Mouse (Mus musculus): ENCODE measurements around the gene Top3a. TPM values are rescaled to one million over a fixed set of nuclear protein-coding genes. Genes with fewer than 3 reads are reported as not detected.

Gene Top3a
- polyA plus RNA-seq, 1 experiment from 2014 or later = 8.2 TPM

DNA sequence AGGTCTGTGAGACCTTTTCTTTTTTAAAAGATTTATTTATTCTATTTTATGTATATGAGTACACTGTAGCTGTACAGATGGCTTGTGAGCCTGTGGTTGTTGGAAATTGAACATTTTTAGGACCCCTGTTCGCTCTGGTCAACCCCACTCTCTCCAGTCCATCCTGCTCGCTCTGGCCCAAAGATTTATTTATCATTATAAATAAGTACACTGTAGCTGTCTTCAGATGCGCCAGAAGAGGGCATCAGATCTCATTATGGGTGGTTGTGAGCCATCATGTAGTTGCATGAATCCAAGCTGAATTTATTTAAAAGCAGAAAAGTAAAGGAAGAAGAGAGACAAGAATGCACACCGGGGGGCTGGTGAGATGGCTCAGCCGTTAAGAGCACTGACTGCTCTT lies 42.0 kb downstream of the Top3a start:
- H3K36me3 ChIP-seq (ENCODE audit: insufficient read depth, low read length) = peaks cover 19% of the 10 kb centered on the region
- no peak overlapping the region for H3K4me3 ChIP-seq (replicated peaks; ENCODE audit: low read depth, low read length)
- no peak for DNase-seq (ENCODE audit: low spot score)
- H3K27ac ChIP-seq = no peak overlapping the region
- H3K9me3 ChIP-seq (replicated peaks; ENCODE audit: low read length) = no peaks in the 10 kb centered on the region
- no peak for ATAC-seq (replicated peaks; ENCODE audit: low FRiP score, low read depth)
- no peak overlapping the region for H3K4me2 ChIP-seq (ENCODE audit: low read length)
- no peaks in the 10 kb centered on the region for H3K27me3 ChIP-seq (ENCODE audit: insufficient read depth, low read length)
- H3K4me1 ChIP-seq (replicated peaks; ENCODE audit: insufficient read depth, low read length) = no peaks in the 10 kb centered on the region
- no peak overlapping the region for H3K9ac ChIP-seq (ENCODE audit: low read depth, low read length)
- peak; percentile 45 for TF ChIP-seq CTCF (IDR thresholded peaks at IDR 0.05; ENCODE audit: low read depth)
- WGBS = 72% methylated on average over 5 of the region's 5 CpGs

DNA sequence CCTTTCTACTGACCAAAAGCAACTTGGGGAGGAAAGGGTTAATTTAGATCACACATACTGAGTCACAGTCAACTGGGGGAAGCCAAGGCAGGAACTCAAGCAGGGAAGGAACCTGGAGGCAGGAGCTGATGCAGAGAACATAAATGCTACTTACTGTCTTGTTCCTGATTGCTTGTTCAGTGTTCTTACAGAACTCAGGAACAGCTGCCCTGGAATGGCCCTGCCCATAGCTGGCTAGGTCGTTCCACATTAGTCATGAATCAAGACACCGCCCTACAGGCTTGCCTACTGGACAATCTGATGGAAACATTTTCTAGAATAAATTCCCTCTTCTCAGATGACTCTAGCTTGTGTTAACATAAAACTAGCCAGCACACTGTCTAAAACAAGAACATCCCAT lies 43.0 kb downstream of the Top3a start:
- no peak for TF ChIP-seq CTCF (IDR thresholded peaks at IDR 0.05; ENCODE audit: low read depth)
- ATAC-seq (replicated peaks; ENCODE audit: low FRiP score, low read depth) = no peak
- Histone ChIP-seq H3K4me1 (replicated peaks; ENCODE audit: insufficient read depth, low read length) (peaks cover under 1% of the 10 kb centered on the region; the same call in 1 of the 2 replicates), H3K4me3 (replicated peaks; ENCODE audit: low read depth, low read length) (no peak overlapping the region), H3K9ac (ENCODE audit: low read depth, low read length) (no peak overlapping the region), H3K27ac (no peak overlapping the region), H3K27me3 (ENCODE audit: insufficient read depth, low read length) (no peaks in the 10 kb centered on the region), H3K4me2 (ENCODE audit: low read length) (no peak overlapping the region), H3K36me3 (ENCODE audit: insufficient read depth, low read length) (peaks cover 13% of the 10 kb centered on the region), H3K9me3 (replicated peaks; ENCODE audit: low read length) (no peaks in the 10 kb centered on the region)
- 75% methylated on average over 2 of the region's 2 CpGs for WGBS
- DNase-seq (ENCODE audit: low spot score) = no peak

DNA sequence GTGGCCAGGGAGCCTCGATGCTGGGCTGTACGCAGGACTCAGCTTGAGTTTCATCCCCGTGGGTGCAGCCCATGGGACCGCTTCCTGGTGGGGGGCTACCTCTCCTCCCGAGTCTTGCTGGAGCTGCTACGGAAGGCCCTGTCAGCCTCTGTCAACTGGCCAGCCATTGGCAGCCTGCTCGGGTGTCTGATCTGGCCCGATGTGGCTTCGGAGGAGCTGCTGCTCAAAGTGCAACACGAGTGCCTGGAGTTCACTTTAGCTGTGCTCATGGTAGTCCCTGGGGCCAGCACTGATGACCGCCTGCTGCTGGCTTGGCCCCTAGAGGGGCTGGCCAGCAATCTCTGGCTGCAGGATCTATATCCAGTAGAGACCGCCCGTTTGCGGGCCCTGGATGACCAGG lies 45.9 kb downstream of the Top3a start:
- Histone ChIP-seq H3K9ac (ENCODE audit: low read depth, low read length) (no peak overlapping the region), H3K27me3 (ENCODE audit: insufficient read depth, low read length) (no peaks in the 10 kb centered on the region), H3K4me1 (replicated peaks; ENCODE audit: insufficient read depth, low read length) (peaks cover 11% of the 10 kb centered on the region; the same call in 1 of the 2 replicates), H3K27ac (no peak overlapping the region), H3K36me3 (ENCODE audit: insufficient read depth, low read length) (peaks cover 13% of the 10 kb centered on the region), H3K9me3 (replicated peaks; ENCODE audit: low read length) (no peaks in the 10 kb centered on the region), H3K4me3 (replicated peaks; ENCODE audit: low read depth, low read length) (no peak overlapping the region), H3K4me2 (ENCODE audit: low read length) (no peak overlapping the region)
- no peak for TF ChIP-seq CTCF (IDR thresholded peaks at IDR 0.05; ENCODE audit: low read depth)
- DNase-seq (ENCODE audit: low spot score) (no peak), ATAC-seq (replicated peaks; ENCODE audit: low FRiP score, low read depth) (no peak)
- 88% methylated on average over 14 of the region's 14 CpGs for WGBS

DNA sequence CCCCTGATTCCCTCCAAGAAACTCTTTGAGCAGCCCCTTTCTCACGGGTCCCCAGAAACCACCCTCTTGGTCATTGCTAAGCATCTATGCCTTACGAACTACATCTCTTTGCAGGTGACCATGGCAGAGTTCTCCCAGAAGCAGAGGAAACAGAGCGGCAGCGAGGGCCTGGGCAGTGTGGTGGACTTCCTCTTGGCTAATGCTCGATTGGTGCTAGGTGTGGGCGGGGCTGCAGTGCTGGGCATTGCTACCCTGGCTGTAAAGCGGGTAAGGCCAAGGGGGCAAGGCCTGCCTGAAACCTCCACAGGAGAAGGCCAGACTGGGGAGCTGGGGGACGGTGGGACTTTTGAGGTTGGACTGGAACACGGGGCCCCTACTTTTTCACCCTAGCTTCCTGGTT lies 47.0 kb downstream of the Top3a start:
- Histone ChIP-seq H3K9ac (ENCODE audit: low read depth, low read length) (no peak overlapping the region), H3K27me3 (ENCODE audit: insufficient read depth, low read length) (no peaks in the 10 kb centered on the region), H3K4me2 (ENCODE audit: low read length) (no peak overlapping the region), H3K36me3 (ENCODE audit: insufficient read depth, low read length) (peaks cover 13% of the 10 kb centered on the region), H3K9me3 (replicated peaks; ENCODE audit: low read length) (no peaks in the 10 kb centered on the region), H3K4me3 (replicated peaks; ENCODE audit: low read depth, low read length) (no peak overlapping the region), H3K27ac (no peak overlapping the region), H3K4me1 (replicated peaks; ENCODE audit: insufficient read depth, low read length) (peaks cover 14% of the 10 kb centered on the region; the same call in 1 of the 2 replicates)
- 86% methylated on average over 9 of the region's 9 CpGs for WGBS
- ATAC-seq (replicated peaks; ENCODE audit: low FRiP score, low read depth) = no peak
- no peak for TF ChIP-seq CTCF (IDR thresholded peaks at IDR 0.05; ENCODE audit: low read depth)
- DNase-seq (ENCODE audit: low spot score) = no peak

DNA sequence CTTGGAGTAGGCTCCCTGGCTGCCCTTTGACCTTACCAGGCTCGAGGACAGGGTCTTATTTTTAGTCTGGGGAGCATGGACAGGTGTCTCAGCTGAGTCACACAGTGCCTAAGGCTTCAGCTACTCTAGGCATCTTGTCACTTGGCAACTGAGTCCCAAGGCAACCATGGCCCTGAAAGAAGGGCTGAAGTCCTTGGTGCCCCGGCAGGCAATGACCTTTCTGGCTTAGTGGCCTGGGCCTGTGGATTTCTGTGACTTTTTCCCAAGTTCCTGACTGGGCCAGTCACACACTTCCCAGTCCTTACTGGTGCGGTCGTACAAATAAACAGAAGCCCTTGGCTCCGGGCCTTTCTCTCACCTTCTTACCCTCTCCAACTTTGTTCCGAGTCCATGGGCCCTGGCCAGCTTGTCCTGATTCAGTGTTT lies 47.9 kb downstream of the Top3a start:
- H3K4me3 ChIP-seq (replicated peaks; ENCODE audit: low read depth, low read length) = no peak overlapping the region

DNA sequence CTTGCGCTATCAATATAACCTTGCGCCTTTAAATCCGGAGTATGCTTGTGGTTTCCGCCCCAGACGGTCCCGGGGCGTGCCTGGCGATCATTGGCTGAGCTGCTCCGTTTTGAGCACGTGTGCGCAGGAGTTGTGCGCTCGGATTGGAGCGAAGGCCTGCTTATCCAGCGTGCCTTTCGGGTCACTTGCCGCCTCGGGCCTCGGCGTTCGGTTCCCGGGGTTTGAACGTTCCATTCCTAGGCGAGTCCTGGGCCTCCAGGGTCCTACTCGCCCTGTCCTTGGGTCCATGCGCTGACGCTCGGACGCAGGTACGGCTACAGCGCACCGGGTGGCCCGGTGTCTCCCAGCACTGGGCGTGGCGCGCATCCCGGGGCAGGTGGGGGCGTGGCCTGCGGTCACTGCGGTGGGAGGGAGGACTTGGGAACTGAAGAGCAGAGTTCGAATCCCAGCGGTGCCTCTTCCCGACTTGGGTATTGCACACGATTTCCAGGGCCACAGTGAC lies 48.9 kb downstream of the Top3a start, which contains the start of gene Mief2:
Gene Mief2 (plus strand): TSS at position 139 of the 502 bp plus-strand sequence.
- Histone ChIP-seq H3K27me3 (ENCODE audit: insufficient read depth, low read length) (no peaks in the 10 kb centered on the region), H3K27ac (peak within 1 kb of the TSS; percentile 87), H3K9me3 (replicated peaks; ENCODE audit: low read length) (no peaks in the 10 kb centered on the region), H3K9ac (ENCODE audit: low read depth, low read length) (peak within 1 kb of the TSS; percentile 94), H3K4me3 (replicated peaks; ENCODE audit: low read depth, low read length) (peak within 1 kb of the TSS; percentile 87), H3K36me3 (ENCODE audit: insufficient read depth, low read length) (peaks cover 21% of the 10 kb centered on the region), H3K4me1 (replicated peaks; ENCODE audit: insufficient read depth, low read length) (peaks cover 14% of the 10 kb centered on the region; the same call in 1 of the 2 replicates), H3K4me2 (ENCODE audit: low read length) (peak within 1 kb of the TSS; percentile 69)
- DNase-seq (ENCODE audit: low spot score) = peak; percentile 98
- WGBS = under 1% methylated on average over 44 of the region's 44 CpGs
- no peak for TF ChIP-seq CTCF (IDR thresholded peaks at IDR 0.05; ENCODE audit: low read depth)
- peak; percentile 91 for ATAC-seq (replicated peaks; ENCODE audit: low FRiP score, low read depth)

More for the DNA sequence above, 47.9 kb downstream of the Top3a start:
- H3K27ac ChIP-seq = no peak overlapping the region
- whole genome bisulfite sequencing = 73% methylated on average over 6 of the region's 6 CpGs
- TF ChIP-seq CTCF (IDR thresholded peaks at IDR 0.05; ENCODE audit: low read depth) = no peak
- ATAC-seq (replicated peaks; ENCODE audit: low FRiP score, low read depth) (no peak), DNase-seq (ENCODE audit: low spot score) (no peak)
- H3K36me3 ChIP-seq (ENCODE audit: insufficient read depth, low read length) = peaks cover 13% of the 10 kb centered on the region
- H3K4me2 ChIP-seq (ENCODE audit: low read length) = peak overlapping the region; percentile 69
- peaks cover 14% of the 10 kb centered on the region; the same call in 1 of the 2 replicates for H3K4me1 ChIP-seq (replicated peaks; ENCODE audit: insufficient read depth, low read length)
- no peaks in the 10 kb centered on the region for H3K27me3 ChIP-seq (ENCODE audit: insufficient read depth, low read length)
- H3K9ac ChIP-seq (ENCODE audit: low read depth, low read length) = peak overlapping the region; percentile 64
- H3K9me3 ChIP-seq (replicated peaks; ENCODE audit: low read length) = no peaks in the 10 kb centered on the region

Measured in kidney, postnatal 0 days (tissue).